8 mouse cellular contexts compared by ENCODE assay signal in genomic region chr2:163994977-163995862, GRCm38 (mm10). TPM values are rescaled to one million over a fixed set of nuclear protein-coding genes. Genes with fewer than 3 reads are reported as not detected.
A peak's percentile ranks its signal among the peaks of the same experiment; 100 is the strongest.
DNase-seq lines count a peak whose midpoint lies in the region; ATAC-seq and TF ChIP-seq lines count a peak whose summit lies in the region.

No protein-coding gene starts in this region.

- TF ChIP-seq CTCF in liver, adult 2 months (IDR thresholded peaks at IDR 0.05; ENCODE audit: low read depth, low read length): no peak

- H3K9me3 ChIP-seq in embryonic facial prominence, embryonic 15.5 days (replicated peaks): no peaks in the 10 kb centered on the region
- no peaks in the 10 kb centered on the region for H3K9me3 ChIP-seq in kidney, embryonic 15.5 days (replicated peaks)

- H3K4me2 ChIP-seq in embryonic facial prominence, embryonic 15.5 days (replicated peaks): peak overlapping the region; percentile 61
- H3K4me2 ChIP-seq in kidney, embryonic 15.5 days: peak overlapping the region; percentile 72

- peak; percentile 100 for ATAC-seq in embryonic facial prominence, embryonic 15.5 days (ENCODE audit: insufficient number of reproducible peaks, low FRiP score, low TSS enrichment, low read depth)
- peak; percentile 100 for ATAC-seq in kidney, embryonic 15.5 days (replicated peaks; ENCODE audit: low FRiP score)
- peak; percentile 98 for ATAC-seq in monocyte, adult 5-6 weeks (replicated peaks; ENCODE audit: insufficient number of reproducible peaks, low FRiP score, low TSS enrichment, poor library complexity, severe bottlenecking)

- no peaks in the 10 kb centered on the region for H3K27me3 ChIP-seq in embryonic facial prominence, embryonic 15.5 days
- H3K27me3 ChIP-seq in kidney, embryonic 15.5 days: no peaks in the 10 kb centered on the region
- H3K27me3 ChIP-seq in liver, adult 2 months (ENCODE audit: control insufficient read depth, insufficient read depth, low read length): no peaks in the 10 kb centered on the region

- under 1% methylated on average over 70 of the region's 79 CpGs for WGBS in embryonic facial prominence, embryonic 15.5 days
- under 1% methylated on average over 68 of the region's 79 CpGs for WGBS in kidney, embryonic 15.5 days
- WGBS in liver, adult 2 months: under 1% methylated on average over 74 of the region's 79 CpGs

- peak overlapping the region; percentile 97 for H3K4me3 ChIP-seq in embryonic facial prominence, embryonic 15.5 days (replicated peaks)
- H3K4me3 ChIP-seq in kidney, embryonic 15.5 days (replicated peaks): peak overlapping the region; percentile 67
- H3K4me3 ChIP-seq in liver, adult 2 months (ENCODE audit: insufficient read depth, low read depth, low read length): peak overlapping the region; percentile 95

- peaks cover 20% of the 10 kb centered on the region; the same call in 1 of the 2 replicates for H3K79me2 ChIP-seq in liver, adult 2 months (ENCODE audit: control insufficient read depth, insufficient read depth, low read length)

- peak; percentile 93 for DNase-seq in CD4-positive helper T cell, adult 2 months (ENCODE audit: low read depth, low spot score)
- peak; percentile 74 to 94 for DNase-seq in adrenal gland, postnatal 4 days (ENCODE audit: low spot score in 2 of 2)
- peak; percentile 96 to 98 for DNase-seq in heart, adult 9 months (ENCODE audit: low spot score in 2 of 2)
- DNase-seq in liver, adult 2 months (ENCODE audit: extremely low read depth, low read depth, low spot score): peak; percentile 92
- peak; percentile 92 to 94 for DNase-seq in spleen, postnatal 36 days (ENCODE audit: low spot score in 2 of 2)

- peak overlapping the region; percentile 93 for H3K9ac ChIP-seq in embryonic facial prominence, embryonic 15.5 days
- H3K9ac ChIP-seq in kidney, embryonic 15.5 days: peak overlapping the region; percentile 80
- peak overlapping the region; percentile 98 for H3K9ac ChIP-seq in liver, adult 2 months (ENCODE audit: low read depth, low read length)

- peaks cover 15% of the 10 kb centered on the region for H3K4me1 ChIP-seq in embryonic facial prominence, embryonic 15.5 days
- peaks cover 28% of the 10 kb centered on the region for H3K4me1 ChIP-seq in kidney, embryonic 15.5 days
- H3K4me1 ChIP-seq in liver, adult 2 months (ENCODE audit: control insufficient read depth, insufficient read depth, low read length): peaks cover 4% of the 10 kb centered on the region

- H3K36me3 ChIP-seq in embryonic facial prominence, embryonic 15.5 days: no peaks in the 10 kb centered on the region
- peaks cover 17% of the 10 kb centered on the region for H3K36me3 ChIP-seq in kidney, embryonic 15.5 days
- H3K36me3 ChIP-seq in liver, adult 2 months (ENCODE audit: control insufficient read depth, insufficient read depth, low read length): no peaks in the 10 kb centered on the region

- H3K27ac ChIP-seq in embryonic facial prominence, embryonic 15.5 days (replicated peaks): peak overlapping the region; percentile 96
- peak overlapping the region; percentile 91 for H3K27ac ChIP-seq in kidney, embryonic 15.5 days
- H3K27ac ChIP-seq in liver, adult 2 months (replicated peaks; ENCODE audit: insufficient read depth, low read depth, low read length): peak overlapping the region; percentile 84

- TF ChIP-seq POLR2A in liver, adult 2 months (IDR thresholded peaks at IDR 0.05; ENCODE audit: extremely low read depth, insufficient read depth, low read length): no peak

RNA-seq across cellular contexts. Expression of gene Ywhab, which starts 0.5 kb away (rescaled TPM):
- total RNA-seq in adrenal gland, postnatal 4 days (2021): 100 to 1,000 TPM; 260 to 263 TPM
- polyA plus RNA-seq in embryonic facial prominence, embryonic 15.5 days (2015; fragmentation: Nextera tagmentation; extraction: Ambion mirVana): 291 and 294 TPM in 2 replicates
- polyA plus RNA-seq in kidney, embryonic 15.5 days (2015; fragmentation: Nextera tagmentation; extraction: Ambion mirVana): 304 and 307 TPM in 2 replicates
- total RNA-seq in liver, adult 2 months (2014; rRNA removed): 36.3 and 42.6 TPM in 2 replicates
- polyA plus RNA-seq in liver, adult 2 months (2012; rRNA removed): 16.9 and 17.2 TPM in 2 replicates
- total RNA-seq in monocyte, adult 5-6 weeks (2017): 50.9 to 83.0 TPM (median 67.5 TPM) in 3 replicates

RNA-seq across cellular contexts. Expression of gene Pabpc1l, which starts 30.0 kb away (rescaled TPM):
- 1 to 10 TPM; 3.6 to 3.8 TPM for total RNA-seq in adrenal gland, postnatal 4 days (2021)
- polyA plus RNA-seq in embryonic facial prominence, embryonic 15.5 days (2015; fragmentation: Nextera tagmentation; extraction: Ambion mirVana): 2.0 and 2.1 TPM in 2 replicates
- 2.4 and 4.1 TPM in 2 replicates for polyA plus RNA-seq in kidney, embryonic 15.5 days (2015; fragmentation: Nextera tagmentation; extraction: Ambion mirVana)
- total RNA-seq in liver, adult 2 months (2014; rRNA removed): under 0.01 TPM in 1 of 2 replicates, not detected in the other
- not detected in 2 replicates for polyA plus RNA-seq in liver, adult 2 months (2012; rRNA removed)
- total RNA-seq in monocyte, adult 5-6 weeks (2017): 1.9 to 3.5 TPM in 2 of 3 replicates, not detected in the other

Comparison
In these comparisons a context has a peak if more than half of its experiments do, and no peak if none do; other contexts are left out.
1. Peak in every context shown above with its lines: DNase-seq, ATAC-seq, H3K4me3 ChIP-seq and H3K27ac ChIP-seq.